Mouse (Mus musculus) kidney, adult 9 months (tissue): Measurements from ENCODE around the gene Gdf15.

Experiments used
- DNase-seq: peaks from one replicate; pipeline ENCODE4 v3.0.0; 2022

The Gdf15 gene

GRCm38 (mm10) chr8:70656193-70656790, 24.0 kb upstream of the Gdf15 start:
- DNase-seq, result no peak

DNA sequence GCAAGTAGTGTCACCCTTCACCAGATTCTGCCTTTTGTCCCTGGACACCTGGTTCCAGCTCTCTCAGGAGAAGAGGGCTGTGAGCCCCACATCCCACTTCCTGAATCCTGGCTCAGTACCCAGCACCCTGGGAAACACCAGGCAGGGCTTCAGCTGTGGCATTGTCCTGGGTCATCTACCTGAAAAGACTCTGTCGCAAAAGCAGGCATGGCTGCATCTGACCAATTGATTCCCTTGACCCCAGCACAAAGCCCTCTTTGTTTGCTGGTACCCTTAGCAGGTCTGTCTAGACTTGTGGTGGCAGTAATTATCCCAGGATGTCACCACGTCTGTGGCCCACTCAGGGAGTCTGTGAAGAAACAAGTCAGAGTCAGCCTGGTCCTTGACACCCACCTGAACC, 23.2 kb upstream of the Gdf15 start:
- DNase-seq, result no peak

GRCm38 (mm10) chr8:70654121-70654520, 21.9 kb upstream of the Gdf15 start:
- no peak for DNase-seq

DNA sequence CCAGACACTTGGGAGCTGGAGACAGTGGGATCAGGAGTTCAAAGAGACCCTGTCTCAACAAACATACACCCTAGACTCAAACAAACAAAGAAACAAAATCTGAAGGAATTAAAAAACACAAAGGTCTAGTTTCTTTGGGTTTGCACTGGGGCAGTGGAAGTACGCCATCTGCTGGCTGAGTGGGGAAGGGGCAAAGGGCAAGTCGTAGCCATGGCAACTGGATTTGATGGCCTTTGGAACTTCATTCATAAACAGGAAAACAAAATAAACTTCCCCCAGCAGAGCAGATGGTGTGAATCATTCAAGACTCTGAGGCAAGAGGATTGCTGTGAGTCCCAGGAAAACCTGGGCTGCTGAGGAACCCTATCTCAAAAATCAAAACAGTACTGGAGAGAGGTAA, 21.0 kb upstream of the Gdf15 start:
- peak; percentile 96 for DNase-seq

GRCm38 (mm10) chr8:70650351-70650750, 18.1 kb upstream of the Gdf15 start:
- no peak for DNase-seq

DNA sequence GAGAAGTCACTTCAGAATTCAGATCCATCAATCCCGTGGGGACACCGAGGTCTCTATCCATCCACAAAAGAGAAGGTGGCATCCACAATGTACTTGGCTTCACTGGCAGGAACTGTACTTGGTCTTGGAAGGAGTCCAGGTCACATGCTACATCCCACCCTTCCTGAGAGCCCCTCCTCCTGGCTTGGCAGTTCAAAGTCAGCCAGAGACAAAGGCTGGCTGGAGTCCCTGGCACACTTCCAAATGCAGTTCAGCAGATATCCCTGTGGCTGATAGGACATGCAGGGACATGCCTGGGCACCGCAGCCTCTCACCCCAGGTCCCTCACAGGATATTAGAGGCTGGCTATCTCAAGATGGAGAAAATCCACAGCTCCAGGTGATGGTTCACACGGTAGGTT, 17.1 kb upstream of the Gdf15 start:
- DNase-seq, result peak; percentile 96

DNA sequence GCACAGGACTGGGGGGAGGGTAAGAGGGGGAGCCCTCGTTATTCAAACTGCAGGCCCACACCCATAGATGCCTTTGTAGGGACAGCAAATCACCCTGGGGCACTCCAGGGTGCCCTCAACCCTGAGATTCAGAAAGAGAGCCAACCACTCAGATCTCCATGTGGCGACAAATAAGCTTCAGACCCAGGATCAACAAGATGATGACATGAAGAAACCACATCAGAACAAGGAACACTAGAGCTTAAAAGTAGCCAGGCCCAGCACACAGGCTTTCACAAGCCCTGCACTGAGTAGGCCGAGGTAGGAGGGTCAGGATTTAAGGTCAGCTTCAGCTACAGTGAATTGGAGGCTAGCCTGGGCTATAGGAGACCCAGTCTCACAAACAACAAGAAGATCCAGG, 16.7 kb upstream of the Gdf15 start:
- no peak for DNase-seq

- DNase-seq, result peak; percentile 74
Measured at GRCm38 (mm10) chr8:70648164-70648442, 15.8 kb upstream of the Gdf15 start.

GRCm38 (mm10) chr8:70647343-70648163, 15.3 kb upstream of the Gdf15 start:
- peak; percentile 90 for DNase-seq

DNA sequence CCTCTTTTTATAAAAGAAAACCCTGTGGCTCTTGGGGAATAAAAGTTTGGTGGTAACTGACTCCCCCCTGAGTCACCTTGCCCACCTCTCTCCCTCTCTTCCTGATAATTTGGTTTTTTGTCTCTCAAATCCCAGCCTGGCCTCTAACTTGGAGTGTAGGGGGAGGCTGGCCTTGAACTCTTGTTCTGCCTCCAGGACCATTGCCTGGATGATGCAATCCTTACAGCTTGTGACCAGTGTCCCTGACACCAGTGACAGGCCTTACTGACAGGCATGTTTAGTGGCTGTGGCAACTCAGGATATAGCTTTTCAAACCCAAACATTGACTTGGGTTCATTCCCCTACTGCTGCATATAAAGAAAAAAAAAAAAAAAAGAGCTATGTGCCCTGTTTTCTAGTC, 14.5 kb upstream of the Gdf15 start:
- DNase-seq, result no peak

GRCm38 (mm10) chr8:70646369-70646768, 14.1 kb upstream of the Gdf15 start:
- no peak for DNase-seq

DNA sequence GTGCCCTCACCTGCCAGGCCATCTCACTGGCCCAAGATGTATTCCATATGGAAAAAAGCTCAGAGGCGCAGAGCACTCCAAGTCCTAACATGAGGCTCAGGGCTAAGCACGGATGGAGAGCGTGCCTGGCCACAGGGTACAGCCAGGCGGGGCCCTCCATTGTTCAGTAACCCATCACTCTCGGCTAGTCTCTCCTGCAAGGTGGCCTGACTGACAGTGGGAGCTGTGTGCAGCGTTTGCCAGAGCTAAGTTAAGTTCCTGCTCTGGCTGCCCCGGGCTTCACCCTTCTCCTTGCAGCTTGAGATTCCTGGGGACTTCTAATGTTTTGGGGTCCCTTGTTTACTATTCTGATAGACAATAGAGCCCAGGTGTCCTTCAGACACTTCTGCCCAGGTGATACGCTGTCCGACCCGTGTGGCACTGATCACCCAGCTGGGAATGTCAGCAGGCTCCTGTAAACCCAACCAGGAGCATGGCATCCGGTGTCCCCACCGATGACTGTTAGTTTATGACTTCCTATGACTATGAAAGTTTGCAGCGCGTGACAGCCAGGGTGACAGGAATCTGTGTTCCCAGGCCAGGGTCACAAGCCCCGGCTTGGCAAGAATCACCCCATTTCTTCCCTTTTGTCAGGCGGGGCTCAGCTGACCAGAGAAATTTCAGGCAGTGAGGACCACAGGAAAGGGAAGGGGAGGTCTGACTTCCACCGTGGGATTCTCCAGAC, 13.4 kb upstream of the Gdf15 start:
- DNase-seq, result peak; percentile 77

DNA sequence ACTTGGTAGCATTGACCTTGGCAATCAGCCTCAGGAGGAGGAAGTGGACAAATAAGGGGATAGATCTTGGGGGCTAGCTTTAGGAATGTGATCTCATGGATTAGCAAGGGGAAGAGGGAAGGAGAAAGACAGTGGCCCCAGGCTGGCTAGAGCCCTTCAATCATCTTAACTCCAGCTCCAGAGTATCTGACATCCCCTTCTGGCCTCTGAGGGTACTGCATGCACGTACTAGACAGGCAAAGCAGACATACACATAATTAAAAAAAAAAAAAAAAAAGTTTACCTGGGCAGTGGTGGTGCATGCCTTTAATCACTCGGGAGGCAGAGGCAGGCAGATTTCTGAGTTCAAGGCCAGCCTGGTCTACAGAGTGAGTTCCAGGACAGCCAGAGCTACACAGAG, 11.8 kb upstream of the Gdf15 start:
- peak; percentile 66 for DNase-seq

- DNase-seq, result no peak
Measured at GRCm38 (mm10) chr8:70643019-70643418, 10.8 kb upstream of the Gdf15 start.

GRCm38 (mm10) chr8:70638752-70639151, 6.5 kb upstream of the Gdf15 start:
- DNase-seq, result no peak

GRCm38 (mm10) chr8:70636838-70637237, 4.6 kb upstream of the Gdf15 start:
- DNase-seq, result peak; percentile 75

DNA sequence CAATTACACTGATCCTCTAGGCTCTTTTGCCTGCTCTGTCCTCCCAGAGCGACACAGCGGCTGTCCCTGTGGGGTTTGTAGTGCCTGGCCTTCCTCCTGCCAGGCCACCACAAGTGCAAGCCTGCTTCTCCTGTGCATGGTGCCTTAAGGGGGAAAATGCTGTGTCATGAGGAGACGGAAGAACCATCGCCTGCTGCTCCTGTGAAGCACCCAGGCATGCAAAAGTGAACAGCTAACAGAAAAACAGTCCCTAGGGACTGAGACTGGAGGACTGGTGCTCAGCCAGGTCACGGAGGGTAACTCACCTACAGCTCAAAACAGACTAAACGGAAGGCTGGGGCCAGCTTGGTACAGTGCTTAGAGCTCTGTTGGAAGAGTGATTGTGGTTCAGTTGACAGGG, 3.3 kb upstream of the Gdf15 start:
- peak; percentile 85 for DNase-seq

- DNase-seq, result peak; percentile 90
Measured at GRCm38 (mm10) chr8:70634066-70634465, 1.8 kb upstream of the Gdf15 start.

GRCm38 (mm10) chr8:70631436-70631835, 820 bp downstream of the Gdf15 start:
- DNase-seq, result peak; percentile 84

DNA sequence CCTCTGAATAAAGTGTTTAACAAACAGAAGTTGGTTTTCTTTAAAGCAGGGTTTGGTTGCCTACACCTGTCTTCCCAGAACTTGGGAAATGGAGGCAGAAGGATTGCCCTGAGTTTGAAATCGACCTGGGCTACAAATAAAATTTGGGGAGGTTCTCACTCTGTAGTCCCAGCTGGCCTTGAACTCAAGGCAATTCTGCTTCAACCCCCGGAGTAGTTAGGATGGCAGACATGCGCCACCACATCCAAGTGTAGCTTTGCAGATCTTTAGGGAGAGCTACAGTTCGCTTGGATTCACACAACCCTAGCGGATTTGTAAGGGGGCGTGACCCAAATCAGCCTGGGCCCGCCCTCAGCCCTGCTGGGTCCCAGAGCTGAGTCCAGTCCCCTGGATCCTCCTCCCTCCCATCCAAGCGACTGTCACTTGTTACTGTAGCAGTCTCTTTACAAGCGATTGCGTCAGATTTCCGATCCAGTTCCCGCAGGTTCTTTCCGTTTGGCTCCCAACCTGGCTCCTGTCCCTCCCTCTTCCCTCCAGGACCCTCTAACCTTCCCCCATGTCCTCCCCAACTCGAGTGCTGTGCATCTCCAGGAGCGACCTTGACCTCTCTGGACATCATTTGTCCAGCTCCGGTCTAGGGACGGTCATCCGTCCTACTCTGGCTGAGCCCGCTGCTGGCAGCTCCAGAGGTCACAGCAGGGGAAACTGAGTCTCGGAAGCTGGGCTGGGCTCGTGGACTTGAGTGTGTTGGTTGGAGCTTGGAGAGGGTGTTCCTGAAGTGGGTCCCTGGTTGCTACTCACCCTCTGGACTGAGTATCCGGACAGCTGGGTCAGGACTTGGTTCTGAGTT, 1.5 kb downstream of the Gdf15 start:
- DNase-seq, result peak; percentile 88

- peak; percentile 91 for DNase-seq
Measured at GRCm38 (mm10) chr8:70629574-70630531, 2.4 kb downstream of the Gdf15 start.

GRCm38 (mm10) chr8:70628986-70629490, 3.2 kb downstream of the Gdf15 start:
- no peak for DNase-seq
